Mouse (Mus musculus) liver (tissue): ENCODE results near the gene Uhrf2.
"Not testable (repeated sequence)": the region's sequence is repeated elsewhere in the genome, so short reads cannot be mapped to it uniquely, and the experiment has no call there.

Source experiments
- DNase-seq: peaks from one replicate; pipeline ENCODE4 v3.0.0-alpha.2; 2020; ENCODE audit warnings: mixed read lengths

The Uhrf2 gene

GRCm38 (mm10) chr19:30029894-30030635 is at the start of gene Uhrf2:
Gene Uhrf2, plus strand, starts transcription at chr19:30030513.
- DNase-seq, result peak; percentile 97

- no peak for DNase-seq
Measured at GRCm38 (mm10) chr19:29984208-29985005, 45.9 kb upstream of the Uhrf2 start.

- no peak for DNase-seq
Measured at GRCm38 (mm10) chr19:29986464-29987091, 43.7 kb upstream of the Uhrf2 start.

- DNase-seq, result no peak
Measured at GRCm38 (mm10) chr19:30000406-30001365, 29.6 kb upstream of the Uhrf2 start.

- no peak for DNase-seq
Measured at GRCm38 (mm10) chr19:30001550-30001949, 28.8 kb upstream of the Uhrf2 start.

GRCm38 (mm10) chr19:30003621-30004020 is 26.7 kb upstream of the Uhrf2 start, which contains the start of gene Trpd52l3:
Gene Trpd52l3, plus strand, starts transcription at chr19:30003790.
- no peak for DNase-seq

GRCm38 (mm10) chr19:30006371-30006770 is 23.9 kb upstream of the Uhrf2 start:
- no peak for DNase-seq

GRCm38 (mm10) chr19:30010520-30011296 is 19.6 kb upstream of the Uhrf2 start:
- DNase-seq, result no peak

GRCm38 (mm10) chr19:30014331-30014730 is 16.0 kb upstream of the Uhrf2 start:
- DNase-seq, result no peak

GRCm38 (mm10) chr19:30016156-30016555 is 14.2 kb upstream of the Uhrf2 start:
- DNase-seq, result no peak

GRCm38 (mm10) chr19:30023419-30023818 is 6.9 kb upstream of the Uhrf2 start:
- not testable (repeated sequence) for DNase-seq

GRCm38 (mm10) chr19:30029002-30029710 is 1.2 kb upstream of the Uhrf2 start:
- no peak for DNase-seq

GRCm38 (mm10) chr19:30030636-30031467 is 539 bp downstream of the Uhrf2 start:
- DNase-seq, result peak; percentile 47

GRCm38 (mm10) chr19:30031468-30031931 is 1.2 kb downstream of the Uhrf2 start:
- no peak for DNase-seq

- no peak for DNase-seq
Measured at GRCm38 (mm10) chr19:30032206-30032605, 1.9 kb downstream of the Uhrf2 start.

- DNase-seq, result no peak
Measured at GRCm38 (mm10) chr19:30035361-30035760, 5.0 kb downstream of the Uhrf2 start.

GRCm38 (mm10) chr19:30043691-30044090 is 13.4 kb downstream of the Uhrf2 start:
- DNase-seq, result no peak

- DNase-seq, result no peak
Measured at GRCm38 (mm10) chr19:30044630-30045029, 14.3 kb downstream of the Uhrf2 start.

- DNase-seq, result peak; percentile 44
Measured at GRCm38 (mm10) chr19:30045857-30046256, 15.5 kb downstream of the Uhrf2 start.

- peak; percentile 75 for DNase-seq
Measured at GRCm38 (mm10) chr19:30050584-30050983, 20.3 kb downstream of the Uhrf2 start.
